Mouse (Mus musculus) adrenal gland, adult 2 months (tissue): ENCODE measurements around the gene Nudt2. TPM values are rescaled to one million over a fixed set of nuclear protein-coding genes. Genes with fewer than 3 reads are reported as not detected.
"Not testable (repeated sequence)": the region's sequence is repeated elsewhere in the genome, so short reads cannot be mapped to it uniquely, and the experiment has no call there.

Experiments used
- DNase-seq: peaks from one replicate; pipeline ENCODE4 v3.0.0; 2021
- long read RNA-seq: library from polyadenylated mRNA; stranded (forward); transcript quantifications from one replicate; pipeline ENCODE4 v2.0.0, GENCODE M21; 2021
- polyA plus RNA-seq: library from polyadenylated mRNA; depleted of rRNA; stranded (reverse); fragments of >200 nt; gene quantifications from 2 replicates; pipeline ENCODE4 v1.2.3, GENCODE M21; 2012; rRNA removed
- total RNA-seq, 2 experiments: library from RNA; stranded (reverse); gene quantifications; 2 replicates each; pipeline ENCODE4 v1.2.3; 2021

Gene Nudt2
- total RNA-seq (10 to 100 TPM; 32.8 to 33.0 TPM), polyA plus RNA-seq (4.9 and 5.6 TPM in 2 replicates)
- long read RNA-seq, transcript Nudt2-201 (3 exons, 845 nt), result major isoform, 13 of 14 reads
- long read RNA-seq, partial matches to known transcripts, result 0 of 14 reads
- long read RNA-seq, other reads (novel, unspliced or antisense), result 1 of 14 reads

GRCm38 (mm10) chr4:41464345-41465286 is at the start of gene Nudt2, which contains the start of gene Kif24:
TSS of gene Nudt2 (plus strand) at chr4:41465151.
TSS of gene Kif24 (minus strand) at chr4:41464887.
- peak; percentile 99 for DNase-seq

DNA sequence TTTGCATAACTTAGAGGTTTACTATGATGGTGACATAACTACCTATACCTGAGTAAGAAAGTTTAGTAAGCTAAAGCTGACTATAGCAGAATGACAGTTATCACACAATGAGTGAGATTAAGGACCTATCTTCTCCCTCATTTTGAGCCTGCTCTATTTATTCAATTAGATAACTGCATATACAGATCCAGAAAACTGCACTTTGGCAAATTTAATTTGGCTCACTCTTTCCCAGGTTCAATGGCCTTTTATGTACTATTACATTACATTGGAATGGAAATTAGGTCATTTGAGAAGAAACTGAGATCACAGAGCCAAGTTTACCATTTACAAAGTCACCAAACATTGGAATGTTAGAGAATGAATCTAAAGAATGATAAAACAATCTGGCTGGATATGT is 48.0 kb upstream of the Nudt2 start:
- DNase-seq, result no peak

- DNase-seq, result no peak
These were observed 26.0 kb upstream of the Nudt2 start for GRCm38 (mm10) chr4:41438931-41439330.

DNA sequence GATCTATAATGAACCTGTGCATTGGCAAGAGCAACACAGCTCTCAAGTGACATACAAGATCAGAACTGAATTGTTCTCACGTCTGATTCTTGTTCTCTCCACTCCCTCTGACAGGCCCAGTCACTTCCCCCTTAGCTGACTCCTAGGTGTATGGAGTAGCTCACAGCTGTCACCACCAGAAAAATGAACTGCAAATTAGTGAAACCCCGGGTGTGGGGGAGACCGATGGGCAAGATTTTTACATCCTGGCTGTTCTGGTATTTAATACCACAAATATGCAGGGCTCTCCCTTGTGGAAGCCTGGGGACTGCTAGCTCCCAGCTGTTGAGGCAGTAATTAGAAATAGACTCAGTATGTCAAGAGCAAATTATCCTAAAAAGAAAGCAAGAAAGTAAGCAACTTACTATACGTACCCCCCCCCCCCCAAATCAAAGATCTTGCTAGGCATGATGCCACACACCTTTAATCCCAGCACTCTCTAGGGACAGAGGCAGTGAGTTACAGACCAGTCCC is 22.1 kb upstream of the Nudt2 start:
- no peak for DNase-seq

GRCm38 (mm10) chr4:41447595-41447994 is 17.4 kb upstream of the Nudt2 start:
- no peak for DNase-seq

DNA sequence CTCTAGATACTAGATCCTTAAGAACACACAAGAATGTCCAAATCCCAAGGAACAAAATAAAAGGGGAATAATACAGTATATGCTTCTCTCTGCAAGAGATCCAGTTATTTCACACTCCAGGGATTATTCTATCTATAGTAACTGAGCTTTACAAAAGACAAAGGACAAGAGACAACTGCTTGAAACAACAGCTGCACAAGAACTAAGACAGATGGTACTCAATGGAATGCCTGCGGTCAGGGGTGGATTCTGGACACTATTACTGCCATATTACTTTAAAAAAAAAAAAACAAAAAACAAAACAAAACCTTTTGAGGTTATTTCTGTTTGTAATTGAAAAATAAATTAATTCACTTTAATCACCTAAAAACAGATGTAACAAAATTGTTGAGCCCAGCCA is 4.3 kb upstream of the Nudt2 start:
- no peak for DNase-seq

GRCm38 (mm10) chr4:41463051-41463738 is 1.8 kb upstream of the Nudt2 start:
- not testable (repeated sequence) for DNase-seq

DNA sequence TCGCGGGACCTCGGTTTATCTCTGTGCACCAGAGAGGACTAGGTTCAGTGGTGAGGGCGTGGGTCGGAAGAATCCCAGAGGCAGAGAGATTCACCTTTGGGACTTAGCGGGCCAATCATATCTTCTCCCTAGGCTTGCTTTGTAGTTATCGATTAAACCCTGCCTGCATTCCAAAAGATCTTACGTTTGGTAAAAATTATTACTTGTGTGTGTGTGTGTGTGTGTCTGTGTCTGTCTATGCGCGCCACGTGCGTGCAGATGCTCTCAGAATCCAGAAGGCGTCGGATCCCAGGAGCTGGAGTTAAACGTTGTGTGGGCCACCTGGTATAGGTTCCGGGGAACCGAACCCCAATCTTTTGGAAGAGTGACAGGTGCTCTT is 325 bp downstream of the Nudt2 start:
- DNase-seq, result no peak

- peak; percentile 60 for DNase-seq
These were observed 3.6 kb downstream of the Nudt2 start for GRCm38 (mm10) chr4:41468396-41469080.

GRCm38 (mm10) chr4:41469199-41469598 is 4.2 kb downstream of the Nudt2 start:
- DNase-seq, result no peak

DNA sequence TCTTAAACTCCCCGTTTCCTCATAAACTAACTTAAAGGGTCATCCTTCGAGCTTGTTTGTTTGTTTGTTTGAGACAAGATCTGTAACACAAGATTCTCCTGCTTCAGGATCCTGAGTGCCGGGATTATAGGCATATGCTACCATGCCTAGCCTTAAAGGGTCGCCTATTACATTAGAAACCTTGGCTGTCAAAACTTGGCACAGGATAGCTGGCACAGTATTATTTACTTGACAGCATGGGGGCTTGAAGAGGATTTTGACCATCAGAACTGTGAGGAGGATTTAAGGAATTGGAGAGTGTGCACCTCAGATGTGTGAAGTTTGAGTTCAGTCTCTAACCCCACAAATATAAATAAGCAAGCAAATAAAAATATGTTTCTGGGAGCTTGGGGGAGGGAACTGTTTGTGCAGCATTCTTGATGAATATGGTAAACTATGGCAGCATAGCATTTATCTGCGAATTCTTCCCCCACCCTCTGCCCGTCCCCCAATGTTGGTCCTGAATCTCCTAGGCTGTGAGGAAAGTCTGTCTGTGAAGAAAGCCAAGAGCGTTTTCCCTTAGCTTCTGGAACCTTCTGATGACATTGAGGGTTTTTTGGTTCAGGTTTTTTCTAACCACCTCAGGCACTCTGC is 5.2 kb downstream of the Nudt2 start:
- no peak for DNase-seq

DNA sequence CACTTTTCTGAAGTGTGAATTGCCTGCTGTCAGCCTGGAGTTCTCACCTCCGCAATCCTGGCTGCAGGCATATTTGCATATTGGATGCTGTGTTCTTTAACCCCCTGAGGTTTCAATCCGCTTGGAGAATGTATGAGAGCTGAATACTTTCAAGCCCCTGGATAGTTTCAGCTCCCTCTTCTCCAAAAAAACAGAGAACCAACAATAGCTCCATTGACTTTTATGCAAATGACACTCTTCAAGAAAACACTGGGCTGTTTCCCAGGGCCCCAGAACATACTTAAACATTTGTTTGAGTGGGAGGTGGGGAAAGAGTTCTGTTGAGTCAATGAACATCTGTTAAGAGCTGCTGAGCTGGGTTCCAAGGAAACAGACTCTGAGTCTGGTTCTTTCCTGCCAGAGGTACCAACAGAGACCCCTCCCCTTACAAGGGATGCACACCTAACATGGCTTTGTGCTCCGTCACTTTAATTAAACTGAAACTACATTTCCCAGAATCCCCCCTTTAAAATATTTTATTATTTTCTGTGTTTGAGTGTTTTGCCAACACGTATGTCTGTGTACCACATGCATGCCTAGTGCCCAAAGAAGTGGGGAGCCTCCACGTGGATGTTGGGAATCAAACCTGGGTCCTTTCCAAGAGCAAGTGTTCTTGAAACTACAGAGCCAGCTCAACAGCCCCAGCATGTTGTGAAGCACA is 5.9 kb downstream of the Nudt2 start:
- DNase-seq, result no peak

GRCm38 (mm10) chr4:41471384-41471689 is 6.4 kb downstream of the Nudt2 start:
- no peak for DNase-seq

GRCm38 (mm10) chr4:41477648-41478160 is 12.8 kb downstream of the Nudt2 start:
- no peak for DNase-seq

GRCm38 (mm10) chr4:41478751-41479455 is 14.0 kb downstream of the Nudt2 start:
- DNase-seq, result no peak

GRCm38 (mm10) chr4:41479456-41479804 is 14.5 kb downstream of the Nudt2 start:
- DNase-seq, result no peak

GRCm38 (mm10) chr4:41480254-41480653 is 15.3 kb downstream of the Nudt2 start:
- DNase-seq, result peak; percentile 54

DNA sequence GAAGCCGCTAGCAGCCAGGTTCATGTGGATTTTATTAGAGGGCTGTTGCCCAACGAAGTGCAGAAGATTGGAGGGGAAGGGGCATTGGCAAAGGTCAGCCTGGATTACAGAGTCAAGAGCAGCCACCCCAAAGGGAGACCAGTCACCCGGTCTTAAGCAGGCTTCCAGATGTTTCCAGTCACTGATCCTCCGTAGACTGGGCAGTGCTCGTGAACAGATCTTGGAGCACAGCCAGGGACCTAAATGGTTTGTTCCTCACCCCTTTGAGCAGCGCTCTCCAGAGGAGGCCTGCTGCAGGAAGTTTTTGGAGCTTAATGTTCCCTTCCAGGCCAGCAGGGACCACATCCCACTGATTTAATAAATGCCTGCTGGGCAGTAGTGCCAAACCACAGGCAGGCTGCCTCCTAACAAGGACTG is 16.7 kb downstream of the Nudt2 start:
- DNase-seq, result peak; percentile 52

- no peak for DNase-seq
These were observed 28.0 kb downstream of the Nudt2 start for GRCm38 (mm10) chr4:41492951-41493350.

DNA sequence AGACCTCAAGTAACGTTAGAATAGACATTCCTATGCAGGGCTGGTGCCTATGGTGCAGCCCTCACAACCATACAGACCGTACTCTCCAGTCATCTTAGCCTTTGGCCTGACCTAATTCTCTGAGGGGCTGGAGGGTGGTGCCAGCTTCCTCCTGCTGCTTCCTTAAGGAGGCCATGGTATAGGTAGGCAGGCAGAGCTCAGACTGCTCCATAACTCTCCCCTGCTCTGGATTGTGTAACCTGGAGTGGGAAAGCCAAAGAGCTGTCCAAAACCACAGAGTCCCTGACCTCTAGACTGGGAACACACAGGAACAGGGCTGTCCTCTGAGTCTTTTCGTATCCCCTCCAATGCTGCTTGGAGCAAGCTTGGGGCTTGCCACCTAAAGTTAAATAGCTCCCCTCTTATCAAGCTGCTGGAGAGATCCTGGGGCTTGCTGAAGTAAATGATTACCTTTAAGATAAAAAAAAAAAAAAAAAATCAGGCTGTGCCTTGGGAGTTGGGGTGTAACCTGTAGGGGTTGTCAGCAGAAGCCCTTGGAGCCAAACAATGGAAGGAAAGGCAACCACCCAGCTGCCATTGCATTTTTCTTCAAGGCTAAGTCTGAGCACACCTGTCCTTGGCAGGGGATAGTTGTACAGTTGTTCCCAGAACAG is 28.6 kb downstream of the Nudt2 start:
- peak; percentile 71 for DNase-seq
